Mouse (Mus musculus) forebrain, embryonic 11.5 days (tissue): Measurements from ENCODE around the gene Sptan1. TPM values are rescaled to one million over a fixed set of nuclear protein-coding genes. Genes with fewer than 3 reads are reported as not detected.

Experiments used
- ATAC-seq: fragments of 200-750 bp; cut with Nextera tagmentation; replicated peaks from 2 replicates; pipeline ENCODE4 v1.8.0; 2017; ENCODE audit warnings: moderate TSS enrichment; ENCODE audit not compliant: low FRiP score
- DNase-seq: peaks from one replicate; pipeline ENCODE4 v3.0.0-alpha.2; 2017; ENCODE audit warnings: low spot score
- H3K27ac ChIP-seq: fragments of 300-500 bp; sonication (generic); 2 replicates; pipeline ENCODE4 v1.5.1; 2014; ENCODE audit warnings: low read depth, low read length
- H3K27me3 ChIP-seq: fragments of 300-500 bp; sonication (generic); 2 replicates; pipeline ENCODE4 v1.6.1; 2014; ENCODE audit warnings: mild to moderate bottlenecking, low read length, mixed read lengths; ENCODE audit not compliant: control insufficient read depth, insufficient read depth
- H3K36me3 ChIP-seq: fragments of 300-500 bp; sonication (generic); 2 replicates; pipeline ENCODE4 v1.6.1; 2014; ENCODE audit warnings: mild to moderate bottlenecking, low read length, moderate library complexity, mixed read lengths; ENCODE audit not compliant: control insufficient read depth, insufficient read depth
- H3K4me1 ChIP-seq: fragments of 300-500 bp; sonication (generic); replicated peaks from 2 replicates; pipeline ENCODE4 v1.6.1; 2014; ENCODE audit warnings: low read length, mixed read lengths; ENCODE audit not compliant: control insufficient read depth, insufficient read depth
- H3K4me2 ChIP-seq: fragments of 300-500 bp; sonication (generic); 2 replicates; pipeline ENCODE4 v1.6.1; 2014; ENCODE audit warnings: low read depth, mild to moderate bottlenecking, low read length, moderate library complexity, mixed read lengths; ENCODE audit not compliant: severe bottlenecking
- H3K4me3 ChIP-seq: fragments of 300-500 bp; sonication (generic); 2 replicates; pipeline ENCODE4 v1.5.1; 2014; ENCODE audit warnings: low read depth, low read length
- H3K9ac ChIP-seq: fragments of 300-500 bp; sonication (generic); 2 replicates; pipeline ENCODE4 v1.6.1; 2014; ENCODE audit warnings: low read length
- H3K9me3 ChIP-seq: fragments of 300-500 bp; sonication (generic); 2 replicates; pipeline ENCODE4 v1.6.1; 2016; ENCODE audit warnings: low read length, mixed read lengths; ENCODE audit not compliant: control insufficient read depth
- WGBS: fragments of 180-500 bp; shearing (Covaris S2); extraction: QIAGEN DNeasy Blood & Tissue Kit; methylation state at CpG from one replicate; pipeline ENCODE4 v1.1.7; 2014; 5-methylcytosine and 5-hydroxymethylcytosine counted together
- polyA plus RNA-seq: library from polyadenylated mRNA; unstranded; fragments of >200 nt; fragmentation: Nextera tagmentation; extraction: Ambion mirVana; gene quantifications from 2 replicates; pipeline ENCODE4 v1.2.1, GENCODE M21; 2014

Sptan1 gene
- polyA plus RNA-seq, 1 experiment from 2014 or later, result 135 TPM

GRCm38 (mm10) chr2:29968638-29969037 lies 3.3 kb downstream of the Sptan1 start:
- Histone ChIP-seq H3K9me3 (no peaks in the 10 kb centered on the region), H3K9ac (no peak overlapping the region), H3K36me3 (no peaks in the 10 kb centered on the region), H3K4me2 (no peak overlapping the region), H3K4me3 (no peak overlapping the region), H3K4me1 (peaks cover 5% of the 10 kb centered on the region; the same call in 1 of the 2 replicates), H3K27me3 (no peaks in the 10 kb centered on the region), H3K27ac (no peak overlapping the region)
- ATAC-seq, result no peak
- 81% methylated on average over 5 of the region's 5 CpGs for WGBS
- DNase-seq, result no peak

- no peak for ATAC-seq
- Histone ChIP-seq H3K4me2 (no peak overlapping the region), H3K27me3 (no peaks in the 10 kb centered on the region), H3K9me3 (no peaks in the 10 kb centered on the region), H3K4me1 (peaks cover 5% of the 10 kb centered on the region; the same call in 1 of the 2 replicates), H3K36me3 (no peaks in the 10 kb centered on the region), H3K9ac (no peak overlapping the region), H3K27ac (no peak overlapping the region), H3K4me3 (no peak overlapping the region)
- no peak for DNase-seq
- WGBS, result 86% methylated on average over 9 of the region's 9 CpGs
Observed at GRCm38 (mm10) chr2:29971838-29972635, 6.7 kb downstream of the Sptan1 start.

- no peaks in the 10 kb centered on the region; the same call in 1 of the 2 replicates for H3K4me1 ChIP-seq
- no peak for DNase-seq
- H3K9me3 ChIP-seq, result no peaks in the 10 kb centered on the region
- H3K36me3 ChIP-seq, result no peaks in the 10 kb centered on the region
- ATAC-seq, result no peak
- WGBS, result 31% methylated on average over 2 of the region's 2 CpGs
- H3K9ac ChIP-seq, result no peak overlapping the region
- H3K4me3 ChIP-seq, result no peak overlapping the region
- no peak overlapping the region for H3K4me2 ChIP-seq
- no peak overlapping the region for H3K27ac ChIP-seq
- no peaks in the 10 kb centered on the region for H3K27me3 ChIP-seq
Observed at GRCm38 (mm10) chr2:29973525-29973924, 8.2 kb downstream of the Sptan1 start.

- Histone ChIP-seq H3K4me3 (no peak overlapping the region), H3K9me3 (no peaks in the 10 kb centered on the region), H3K4me1 (no peaks in the 10 kb centered on the region), H3K4me2 (no peak overlapping the region), H3K9ac (no peak overlapping the region), H3K27ac (no peak overlapping the region), H3K36me3 (no peaks in the 10 kb centered on the region; the same call in 1 of the 2 replicates), H3K27me3 (no peaks in the 10 kb centered on the region)
- DNase-seq (no peak), ATAC-seq (no peak)
Observed at GRCm38 (mm10) chr2:29977307-29977706, 11.9 kb downstream of the Sptan1 start.

- H3K4me1 ChIP-seq, result no peaks in the 10 kb centered on the region
- H3K4me3 ChIP-seq, result no peak overlapping the region
- no peak overlapping the region for H3K9ac ChIP-seq
- H3K36me3 ChIP-seq, result peaks cover 6% of the 10 kb centered on the region; the same call in 1 of the 2 replicates
- no peaks in the 10 kb centered on the region for H3K9me3 ChIP-seq
- H3K27me3 ChIP-seq, result no peaks in the 10 kb centered on the region
- DNase-seq (no peak), ATAC-seq (no peak)
- no peak overlapping the region for H3K27ac ChIP-seq
- no peak overlapping the region for H3K4me2 ChIP-seq
- WGBS, result 85% methylated on average over 1 of the region's 1 CpGs
Observed at GRCm38 (mm10) chr2:29980661-29981060, 15.3 kb downstream of the Sptan1 start.

- Histone ChIP-seq H3K4me3 (no peak overlapping the region), H3K4me1 (no peaks in the 10 kb centered on the region), H3K9ac (no peak overlapping the region), H3K9me3 (no peaks in the 10 kb centered on the region), H3K36me3 (peaks cover 41% of the 10 kb centered on the region), H3K27ac (no peak overlapping the region), H3K4me2 (no peak overlapping the region), H3K27me3 (no peaks in the 10 kb centered on the region)
- ATAC-seq, result no peak
- 56% methylated on average over 2 of the region's 2 CpGs for WGBS
- no peak for DNase-seq
Observed at GRCm38 (mm10) chr2:29991962-29992361, 26.6 kb downstream of the Sptan1 start.

- no peak overlapping the region for H3K27ac ChIP-seq
- WGBS, result 85% methylated on average over 1 of the region's 1 CpGs
- H3K9ac ChIP-seq, result no peak overlapping the region
- H3K27me3 ChIP-seq, result no peaks in the 10 kb centered on the region
- DNase-seq, result no peak
- no peak overlapping the region for H3K4me3 ChIP-seq
- no peaks in the 10 kb centered on the region for H3K4me1 ChIP-seq
- ATAC-seq, result no peak
- H3K4me2 ChIP-seq, result no peak overlapping the region
- peaks cover 42% of the 10 kb centered on the region for H3K36me3 ChIP-seq
- no peaks in the 10 kb centered on the region for H3K9me3 ChIP-seq
Observed at GRCm38 (mm10) chr2:30009101-30009500, 43.7 kb downstream of the Sptan1 start.

GRCm38 (mm10) chr2:30010840-30011281 lies 45.5 kb downstream of the Sptan1 start:
- Histone ChIP-seq H3K4me1 (no peaks in the 10 kb centered on the region), H3K4me2 (no peak overlapping the region), H3K27ac (no peak overlapping the region), H3K36me3 (peaks cover 53% of the 10 kb centered on the region), H3K4me3 (no peak overlapping the region), H3K27me3 (no peaks in the 10 kb centered on the region), H3K9ac (no peak overlapping the region), H3K9me3 (no peaks in the 10 kb centered on the region)
- DNase-seq (no peak), ATAC-seq (no peak)
- WGBS, result 93% methylated on average over 8 of the region's 8 CpGs
